Mouse (Mus musculus): ENCODE results near the gene Cnot10.

Cnot10 gene

GRCm38 (mm10) chr9:114546765-114547164, 93.2 kb downstream of the Cnot10 start:
- DNase-seq (ENCODE audit: low read depth), result no peak

- DNase-seq (ENCODE audit: low read depth), result no peak
Observed at GRCm38 (mm10) chr9:114544754-114545393, 95.1 kb downstream of the Cnot10 start.

GRCm38 (mm10) chr9:114543882-114544753, 95.9 kb downstream of the Cnot10 start:
- DNase-seq (ENCODE audit: low read depth), result no peak

- DNase-seq (ENCODE audit: low read depth), result peak; percentile 23
Observed at GRCm38 (mm10) chr9:114541279-114541741, 98.7 kb downstream of the Cnot10 start.

- DNase-seq (ENCODE audit: low read depth), result no peak
Observed at GRCm38 (mm10) chr9:114538996-114539563, 100.9 kb downstream of the Cnot10 start.

GRCm38 (mm10) chr9:114536628-114537027, 103.4 kb downstream of the Cnot10 start:
- no peak for DNase-seq (ENCODE audit: low read depth)
